Mouse (Mus musculus) liver, postnatal 0 days (tissue): ENCODE measurements around the gene Olfr535.

ENCODE experiments used
- CTCF ChIP-seq: sonication (generic); IDR thresholded peaks from 2 replicates; pipeline ENCODE4 v1.5.1; 2016; ENCODE audit warnings: antibody characterized with exemption, low read depth
- EP300 ChIP-seq: IDR thresholded peaks from 2 replicates; pipeline ENCODE4 v1.6.1; 2016; ENCODE audit warnings: antibody characterized with exemption, low read depth, mild to moderate bottlenecking

DNA sequence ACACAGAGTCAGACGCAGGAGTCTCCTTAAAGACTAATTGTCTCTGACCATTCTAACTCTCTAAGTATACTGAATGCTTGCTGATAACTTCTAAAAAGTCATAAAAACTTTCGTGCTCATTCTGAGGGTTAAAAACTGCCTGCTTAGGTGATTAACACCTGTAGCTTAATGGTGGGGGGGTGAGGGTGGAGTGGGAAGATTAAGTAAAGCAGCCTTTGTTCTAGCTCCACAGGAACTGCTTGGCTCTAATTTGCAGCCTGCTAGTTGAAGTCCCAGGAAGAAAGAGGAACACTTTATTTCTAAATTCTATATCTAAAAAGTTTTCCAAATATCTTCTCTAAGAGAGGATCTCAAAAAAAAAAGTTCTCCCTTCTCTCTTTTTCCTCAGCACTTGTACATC is 10.2 kb downstream of the Olfr535 start:
- TF ChIP-seq CTCF, result no peak
- TF ChIP-seq EP300, result no peak
